In the genomic region with DNA sequence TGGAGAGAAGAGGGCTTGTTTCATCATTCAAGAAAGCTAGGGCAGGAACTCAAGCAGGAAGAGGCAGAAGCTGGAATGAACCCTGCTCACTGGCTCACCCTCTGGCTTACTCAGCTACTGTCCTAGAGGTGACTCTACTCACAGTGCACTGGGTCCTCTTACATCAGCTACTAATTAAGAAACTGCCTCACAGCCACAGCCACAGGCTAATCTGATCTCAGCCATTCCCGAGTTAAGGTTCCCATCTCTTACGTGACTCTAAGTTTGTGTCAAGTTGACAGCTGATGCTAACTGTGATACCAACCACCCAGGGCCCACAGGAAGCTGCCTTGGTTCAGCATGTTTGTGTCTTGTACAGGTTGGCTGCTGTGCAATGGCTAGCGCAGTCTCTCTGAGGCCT, we compare ENCODE assay signal across 25 mouse cellular contexts. TPM values are rescaled to one million over a fixed set of nuclear protein-coding genes. Genes with fewer than 3 reads are reported as not detected.
DNase-seq lines count a peak whose midpoint lies in the region; ATAC-seq and TF ChIP-seq lines count a peak whose summit lies in the region.
"Had no signal": no experiment of that assay in that cellular context is flagged by ENCODE, and none has a peak within 500 bp of the region (broad histone marks: within the 10 kb centered on the region; RNA-seq: fewer than 3 reads in every experiment).

No protein-coding gene starts in this region.

- H3K9me3 ChIP-seq in lung, postnatal 0 days (ENCODE audit: low read length), result no peaks in the 10 kb centered on the region
- no peaks in the 10 kb centered on the region for H3K9me3 ChIP-seq in midbrain, embryonic 10.5 days (replicated peaks)
- H3K9me3 ChIP-seq: embryonic facial prominence, embryonic 13.5 days; embryonic facial prominence, embryonic 15.5 days; forebrain, embryonic 13.5 days; forebrain, embryonic 15.5 days had no signal

- no peak for TF ChIP-seq EP300 in lung, postnatal 0 days (IDR thresholded peaks at IDR 0.05)

- no peak for ATAC-seq in lung, postnatal 0 days
- ATAC-seq: forebrain, embryonic 13.5 days; forebrain, embryonic 15.5 days; forebrain, postnatal 0 days had no signal

- H3K27ac ChIP-seq in lung, postnatal 0 days (ENCODE audit: low read length), result no peak overlapping the region
- no peak overlapping the region for H3K27ac ChIP-seq in midbrain, embryonic 10.5 days (replicated peaks)
- H3K27ac ChIP-seq: embryonic facial prominence, embryonic 13.5 days; embryonic facial prominence, embryonic 15.5 days; forebrain, embryonic 13.5 days; forebrain, embryonic 15.5 days had no signal

- H3K4me1 ChIP-seq in lung, postnatal 0 days (ENCODE audit: insufficient read depth, low read depth, low read length), result no peaks in the 10 kb centered on the region
- H3K4me1 ChIP-seq in midbrain, embryonic 10.5 days, result peaks cover 18% of the 10 kb centered on the region

- no peak overlapping the region for H3K9ac ChIP-seq in lung, postnatal 0 days (replicated peaks; ENCODE audit: low read depth)
- H3K9ac ChIP-seq: embryonic facial prominence, embryonic 13.5 days; embryonic facial prominence, embryonic 15.5 days; forebrain, embryonic 13.5 days; forebrain, embryonic 15.5 days; forebrain, postnatal 0 days had no signal

- TF ChIP-seq CTCF in lung, postnatal 0 days (IDR thresholded peaks at IDR 0.05), result no peak

- no peaks in the 10 kb centered on the region for H3K36me3 ChIP-seq in lung, postnatal 0 days (ENCODE audit: insufficient read depth, low read length)
- no peaks in the 10 kb centered on the region for H3K36me3 ChIP-seq in midbrain, embryonic 10.5 days
- H3K36me3 ChIP-seq: embryonic facial prominence, embryonic 13.5 days; embryonic facial prominence, embryonic 15.5 days; forebrain, embryonic 15.5 days had no signal

- no peak overlapping the region for H3K4me3 ChIP-seq in lung, postnatal 0 days (ENCODE audit: low read depth, low read length)
- H3K4me3 ChIP-seq in midbrain, embryonic 10.5 days, result no peak overlapping the region
- H3K4me3 ChIP-seq: embryonic facial prominence, embryonic 13.5 days; embryonic facial prominence, embryonic 15.5 days; erythroblast, embryonic 14.5 days; forebrain, embryonic 13.5 days; forebrain, embryonic 15.5 days had no signal

- DNase-seq in 416B (ENCODE audit: low read depth) (peak; percentile 59), MEL-GATA-1-ER (ENCODE audit: extremely low read depth, low read depth) (peak; percentile 31)
- DNase-seq in CD4-positive helper T cell, adult 2 months (ENCODE audit: low read depth, low spot score), result peak; percentile 42
- DNase-seq in skeletal muscle tissue, adult 2 months (ENCODE audit: low read depth, low spot score), result peak; percentile 34
- no peak for DNase-seq in embryo, embryonic 10.5 days (ENCODE audit: low spot score)
- no peak for DNase-seq in lung, postnatal 0 days (ENCODE audit: low spot score)
- DNase-seq in natural killer cell, adult 2 months (ENCODE audit: low spot score in 2 of 2), result no peak
- DNase-seq in midbrain, embryonic 10.5 days (ENCODE audit: low spot score), result no peak
- DNase-seq: adrenal gland, adult 8-10 months; adrenal gland, postnatal 14 days; adrenal gland, postnatal 36 days; B cell, adult 2 months; cerebellum, adult 11-12 months; cerebellum, adult 2 months; cerebellum, adult 9-10 months; cerebellum, postnatal 10 days; cerebellum, postnatal 25 days; embryo, embryonic 11 days; forebrain, postnatal 0 days had no signal

- H3K4me2 ChIP-seq in lung, postnatal 0 days (replicated peaks; ENCODE audit: low read depth, low read length), result no peak overlapping the region
- H3K4me2 ChIP-seq: embryonic facial prominence, embryonic 13.5 days; embryonic facial prominence, embryonic 15.5 days; forebrain, embryonic 13.5 days; forebrain, embryonic 15.5 days had no signal

- H3K27me3 ChIP-seq in lung, postnatal 0 days (replicated peaks; ENCODE audit: insufficient read depth, low read length), result no peaks in the 10 kb centered on the region
- no peaks in the 10 kb centered on the region for H3K27me3 ChIP-seq in midbrain, embryonic 10.5 days (ENCODE audit: low read depth, poor library complexity, severe bottlenecking)
- H3K27me3 ChIP-seq: embryonic facial prominence, embryonic 13.5 days; embryonic facial prominence, embryonic 15.5 days; forebrain, embryonic 13.5 days; forebrain, embryonic 15.5 days had no signal

- WGBS in lung, postnatal 0 days, result 75% methylated on average over 3 of the region's 3 CpGs
- 85% methylated on average over 3 of the region's 3 CpGs for WGBS in midbrain, embryonic 10.5 days

RNA-seq across cellular contexts. Expression of gene Manbal, which starts 4.4 kb away (rescaled TPM):
- 95.7 and 100 TPM in 2 replicates for polyA plus RNA-seq in lung, postnatal 0 days (2015; fragmentation: Nextera tagmentation; extraction: Ambion mirVana)
- 68.8 and 75.6 TPM in 2 replicates for polyA plus RNA-seq in midbrain, embryonic 10.5 days (2016; fragmentation: Nextera tagmentation; extraction: Ambion mirVana)

RNA-seq across cellular contexts. Expression of gene Ghrh, which starts 15.7 kb away (rescaled TPM):
- 0.70 and 0.79 TPM in 2 replicates for polyA plus RNA-seq in lung, postnatal 0 days (2015; fragmentation: Nextera tagmentation; extraction: Ambion mirVana)
- polyA plus RNA-seq in midbrain, embryonic 10.5 days (2016; fragmentation: Nextera tagmentation; extraction: Ambion mirVana), result 0.42 and 1.1 TPM in 2 replicates
- polyA plus RNA-seq: cortical plate, adult 2 months; embryonic facial prominence, embryonic 15.5 days; erythroblast, embryonic 14.5 days had no signal

RNA-seq across cellular contexts. Expression of gene Src, which starts 55.2 kb away (rescaled TPM):
- 16.4 and 18.2 TPM in 2 replicates for polyA plus RNA-seq in lung, postnatal 0 days (2015; fragmentation: Nextera tagmentation; extraction: Ambion mirVana)
- 16.1 and 19.3 TPM in 2 replicates for polyA plus RNA-seq in midbrain, embryonic 10.5 days (2016; fragmentation: Nextera tagmentation; extraction: Ambion mirVana)

Comparison
In these comparisons a context has a peak if more than half of its experiments do, and no peak if none do; other contexts are left out.
1. DNase-seq: peak in 416B (single experiment), CD4-positive helper T cell, adult 2 months (single experiment), MEL-GATA-1-ER (single experiment) and skeletal muscle tissue, adult 2 months (single experiment); none in embryo, embryonic 10.5 days (single experiment), lung, postnatal 0 days (single experiment), natural killer cell, adult 2 months (0 of 2) and midbrain, embryonic 10.5 days (single experiment).